Comparison of ENCODE assay signal across 21 mouse cellular contexts in genomic region chr8:123633801-123634200, GRCm38 (mm10). TPM values are rescaled to one million over a fixed set of nuclear protein-coding genes. Genes with fewer than 3 reads are reported as not detected.
DNase-seq lines count a peak whose midpoint lies in the region; ATAC-seq and TF ChIP-seq lines count a peak whose summit lies in the region.
"Had no signal": no experiment of that assay in that cellular context is flagged by ENCODE, and none has a peak within 500 bp of the region (broad histone marks: within the 10 kb centered on the region; RNA-seq: fewer than 3 reads in every experiment).

No protein-coding gene starts in this region.

- H3K9ac ChIP-seq in heart, embryonic 11.5 days (ENCODE audit: low read depth, low read length), result no peak overlapping the region
- H3K9ac ChIP-seq in kidney, embryonic 15.5 days, result no peak overlapping the region
- H3K9ac ChIP-seq in CH12.LX (ENCODE audit: insufficient read depth, low read depth), result no peak overlapping the region
- H3K9ac ChIP-seq: embryonic facial prominence, embryonic 15.5 days; forebrain, embryonic 13.5 days had no signal

- no peaks in the 10 kb centered on the region for H3K36me3 ChIP-seq in heart, embryonic 11.5 days (ENCODE audit: control insufficient read depth, insufficient read depth, low read length)
- no peaks in the 10 kb centered on the region for H3K36me3 ChIP-seq in heart, embryonic 10.5 days
- H3K36me3 ChIP-seq in kidney, embryonic 15.5 days, result no peaks in the 10 kb centered on the region
- no peaks in the 10 kb centered on the region for H3K36me3 ChIP-seq in CH12.LX (replicated peaks in 1 of 2; ENCODE audit: control insufficient read depth in 1 of 2, insufficient read depth in 1 of 2, low read length in 1 of 2)
- H3K36me3 ChIP-seq: embryonic facial prominence, embryonic 15.5 days had no signal

- H3K79me2 ChIP-seq in CH12.LX (replicated peaks; ENCODE audit: control insufficient read depth, extremely low read depth, insufficient read depth, poor library complexity, severe bottlenecking), result no peaks in the 10 kb centered on the region

- 58% methylated on average over 7 of the region's 7 CpGs for WGBS in heart, embryonic 11.5 days (ENCODE audit: insufficient replicate concordance)
- 55% methylated on average over 7 of the region's 7 CpGs for WGBS in heart, embryonic 10.5 days
- WGBS in kidney, embryonic 15.5 days, result 67% methylated on average over 7 of the region's 7 CpGs

- no peak for ATAC-seq in heart, embryonic 11.5 days (replicated peaks; ENCODE audit: insufficient number of reproducible peaks, low FRiP score, low TSS enrichment)
- no peak for ATAC-seq in kidney, embryonic 15.5 days (replicated peaks; ENCODE audit: low FRiP score)
- ATAC-seq: activated CD4-positive, CD25-positive, alpha-beta regulatory T cell, adult 4 months; forebrain, embryonic 13.5 days; hindbrain, embryonic 16.5 days had no signal

- TF ChIP-seq CTCF in CH12.LX (conservative IDR thresholded peaks at IDR 0.05 in 1 of 2, IDR thresholded peaks at IDR 0.05 in 1 of 2; ENCODE audit: low read depth in 2 of 2, low read length in 2 of 2), result no peak
- no peak for TF ChIP-seq CTCF in bone marrow macrophage, adult 2 months (IDR thresholded peaks at IDR 0.05; ENCODE audit: low read depth, low read length)

- peaks cover under 1% of the 10 kb centered on the region for H3K27me3 ChIP-seq in heart, embryonic 11.5 days (ENCODE audit: control insufficient read depth, insufficient read depth, low read length)
- H3K27me3 ChIP-seq in heart, embryonic 10.5 days (ENCODE audit: insufficient read depth, poor library complexity, severe bottlenecking), result 0 out of 2 replicates have a peak, but pooled peaks cover 6% of the 10 kb centered on the region
- H3K27me3 ChIP-seq in kidney, embryonic 15.5 days, result peaks cover 15% of the 10 kb centered on the region
- H3K27me3 ChIP-seq in CH12.LX (replicated peaks), result no peaks in the 10 kb centered on the region

- H3K27ac ChIP-seq in heart, embryonic 11.5 days (ENCODE audit: low read depth, low read length), result peak overlapping the region; percentile 51
- no peak overlapping the region for H3K27ac ChIP-seq in heart, embryonic 10.5 days
- 0 out of 2 replicates have a peak overlapping the region, but pooled peaks have one; percentile 1 for H3K27ac ChIP-seq in kidney, embryonic 15.5 days
- H3K27ac ChIP-seq in CH12.LX (ENCODE audit: insufficient read depth, low read depth), result no peak overlapping the region
- H3K27ac ChIP-seq in bone marrow macrophage, adult 2 months (ENCODE audit: insufficient read depth, low read depth, low read length), result peak overlapping the region; percentile 80
- H3K27ac ChIP-seq: embryonic facial prominence, embryonic 15.5 days; forebrain, embryonic 13.5 days had no signal

- TF ChIP-seq EP300 in CH12.LX (IDR thresholded peaks at IDR 0.05; ENCODE audit: low read length), result no peak

- H3K4me3 ChIP-seq in heart, embryonic 11.5 days (ENCODE audit: low read depth, low read length), result no peak overlapping the region
- no peak overlapping the region for H3K4me3 ChIP-seq in heart, embryonic 10.5 days
- H3K4me3 ChIP-seq in kidney, embryonic 15.5 days (replicated peaks), result no peak overlapping the region
- H3K4me3 ChIP-seq in CH12.LX (replicated peaks in 1 of 3; ENCODE audit: low read depth in 2 of 3, low read length in 2 of 3, poor library complexity in 1 of 3), result no peak overlapping the region
- no peak overlapping the region for H3K4me3 ChIP-seq in bone marrow macrophage, adult 2 months (ENCODE audit: insufficient read depth, low read length)
- H3K4me3 ChIP-seq: embryonic facial prominence, embryonic 15.5 days; forebrain, embryonic 13.5 days had no signal

- DNase-seq in heart, embryonic 10.5 days (ENCODE audit: low spot score), result no peak
- no peak for DNase-seq in kidney, adult 9 months
- no peak for DNase-seq in CH12.LX (ENCODE audit: extremely low read depth)
- no peak for DNase-seq in layer of hippocampus, adult 11-12 months (ENCODE audit: low spot score)
- DNase-seq: adrenal gland, postnatal 10 days; cerebellum, adult 9-11 months; gastrocnemius, postnatal 14 days; kidney, adult 18-20 months; kidney, postnatal 14 days; lung, adult 2 months; lung, postnatal 4 days; right cerebral cortex, postnatal 4 days; thymus, postnatal 25 days had no signal

- dilution Hi-C loops in CH12.LX (cut with MboI; ENCODE audit: extremely low pct_ligation_motif_present, extremely low pct_unique_long_range_greater_than_20kb, low sequenced_read_pairs), result no loop called here

- H3K4me1 ChIP-seq in heart, embryonic 11.5 days (ENCODE audit: control insufficient read depth, insufficient read depth, low read length), result peaks cover 3% of the 10 kb centered on the region; the same call in 1 of the 2 replicates
- peaks cover 8% of the 10 kb centered on the region for H3K4me1 ChIP-seq in heart, embryonic 10.5 days
- H3K4me1 ChIP-seq in kidney, embryonic 15.5 days, result peaks cover 20% of the 10 kb centered on the region
- H3K4me1 ChIP-seq in CH12.LX (ENCODE audit: control insufficient read depth in 1 of 2, insufficient read depth in 2 of 2), result peaks cover 10 to 30% of the 10 kb centered on the region in 2 experiments
- H3K4me1 ChIP-seq in bone marrow macrophage, adult 2 months (ENCODE audit: control insufficient read depth, insufficient read depth, low read length), result peaks cover 31% of the 10 kb centered on the region

- no peak for TF ChIP-seq RAD21 in CH12.LX (IDR thresholded peaks at IDR 0.05; ENCODE audit: low read depth, low read length)

- no peak for TF ChIP-seq POLR2A in CH12.LX (IDR thresholded peaks at IDR 0.05; ENCODE audit: low read depth, low read length)
- TF ChIP-seq POLR2A in bone marrow macrophage, adult 2 months (IDR thresholded peaks at IDR 0.05; ENCODE audit: borderline replicate concordance, low read depth, low read length), result no peak

- no peaks in the 10 kb centered on the region for H3K9me3 ChIP-seq in heart, embryonic 11.5 days (replicated peaks; ENCODE audit: control insufficient read depth, low read length)
- no peaks in the 10 kb centered on the region for H3K9me3 ChIP-seq in heart, embryonic 10.5 days
- H3K9me3 ChIP-seq in kidney, embryonic 15.5 days (replicated peaks), result no peaks in the 10 kb centered on the region
- no peaks in the 10 kb centered on the region for H3K9me3 ChIP-seq in CH12.LX (replicated peaks; ENCODE audit: low read length)
- H3K9me3 ChIP-seq: embryonic facial prominence, embryonic 15.5 days; forebrain, embryonic 13.5 days had no signal

- H3K4me2 ChIP-seq in heart, embryonic 11.5 days, result no peak overlapping the region
- no peak overlapping the region for H3K4me2 ChIP-seq in kidney, embryonic 15.5 days
- peak overlapping the region; percentile 61 for H3K4me2 ChIP-seq in CH12.LX (ENCODE audit: insufficient read depth, low read depth, poor library complexity, severe bottlenecking)
- H3K4me2 ChIP-seq: embryonic facial prominence, embryonic 15.5 days; forebrain, embryonic 13.5 days; liver, embryonic 11.5 days had no signal

- in situ Hi-C loops in CH12.LX (cut with MboI; ENCODE audit: low pct_ligation_motif_present, low pct_unique_long_range_greater_than_20kb, low sequenced_read_pairs), result no loop called here

TF ChIP-seq in CH12.LX, 34 proteins besides CTCF, POLR2A, EP300 and RAD21:
- TF ChIP-seq KAT2A (IDR thresholded peaks at IDR 0.05; ENCODE audit: insufficient replicate concordance, low read length) (no peak), GABPA (IDR thresholded peaks at IDR 0.05; ENCODE audit: insufficient replicate concordance, low read depth, low read length) (no peak), PAX5 (IDR thresholded peaks at IDR 0.05; ENCODE audit: low read length) (no peak), MXI1 (IDR thresholded peaks at IDR 0.05; ENCODE audit: low read depth, low read length) (no peak), BHLHE40 (IDR thresholded peaks at IDR 0.05; ENCODE audit: low read depth, low read length) (no peak), MAFK (IDR thresholded peaks at IDR 0.05; ENCODE audit: insufficient replicate concordance, low read length) (no peak), USF2 (conservative IDR thresholded peaks at IDR 0.05; ENCODE audit: low read depth, low read length) (no peak), MAX (IDR thresholded peaks at IDR 0.05; ENCODE audit: low read length) (no peak), JUN (IDR thresholded peaks at IDR 0.05; ENCODE audit: insufficient read depth, low read depth, low read length) (no peak), RCOR1 (conservative IDR thresholded peaks at IDR 0.05; ENCODE audit: low read depth, low read length) (no peak), SMC3 (IDR thresholded peaks at IDR 0.05; ENCODE audit: low read depth, low read length) (no peak)

RNA-seq across cellular contexts. Expression of gene Rhou, which starts 19.9 kb away (rescaled TPM):
- 15.9 and 17.3 TPM in 2 replicates for polyA plus RNA-seq in heart, embryonic 11.5 days (2014; fragmentation: Nextera tagmentation; extraction: Ambion mirVana)
- polyA plus RNA-seq in heart, embryonic 10.5 days (2016; fragmentation: Nextera tagmentation; extraction: Ambion mirVana), result 13.0 and 16.7 TPM in 2 replicates
- 8.2 and 8.6 TPM in 2 replicates for polyA plus RNA-seq in kidney, embryonic 15.5 days (2015; fragmentation: Nextera tagmentation; extraction: Ambion mirVana)
- total RNA-seq in CH12.LX (2012; rRNA removed), result 0.08 TPM in 1 of 2 replicates, not detected in the other
- total RNA-seq in CH12.LX (2014; rRNA removed), result not detected in 2 replicates
- polyA plus RNA-seq in CH12.LX (2012; ENCODE audit: insufficient read length, low read depth), result 0.16 TPM in 1 of 2 replicates, not detected in the other
- polyA plus RNA-seq in bone marrow macrophage, adult 2 months (2012; ENCODE audit: insufficient read depth, insufficient read length, missing spikeins), result 0.21 and 0.55 TPM in 2 replicates
- polyA plus RNA-seq: activated CD4-positive, CD25-positive, alpha-beta regulatory T cell, adult 4 months had no signal

Comparison
In these comparisons a context has a peak if more than half of its experiments do, and no peak if none do; other contexts are left out.
1. H3K27ac ChIP-seq: peak in heart, embryonic 11.5 days (single experiment), kidney, embryonic 15.5 days (single experiment) and bone marrow macrophage, adult 2 months (single experiment); none in heart, embryonic 10.5 days (single experiment) and CH12.LX (single experiment).